Mouse (Mus musculus) heart, postnatal 0 days (tissue): ENCODE measurements at regions not wholly inside any gene's neighbourhood (a gene's known extent, or its start where the extent isn't known, plus 50 kb on each side); places are given as distances from the start of the nearest gene placed in this dataset.

ENCODE experiments used
- CTCF ChIP-seq: IDR thresholded peaks from 2 replicates; pipeline ENCODE4 v1.5.1; 2016; ENCODE audit warnings: antibody characterized with exemption, control low read depth, low read depth
- EP300 ChIP-seq: IDR thresholded peaks from 2 replicates; pipeline ENCODE4 v1.6.1; 2016; ENCODE audit warnings: antibody characterized with exemption, low read depth

GRCm38 (mm10) chr12:106138466-106138865 lies 128.4 kb downstream of the Vrk1 start:
- TF ChIP-seq CTCF (no peak), EP300 (no peak)
